Mouse (Mus musculus): ENCODE data around the gene Fbxl5.

The Fbxl5 gene

GRCm38 (mm10) chr5:43827366-43827765, 5.9 kb upstream of the Fbxl5 start:
- DNase-seq (ENCODE audit: low spot score), result no peak

GRCm38 (mm10) chr5:43826883-43827282, 5.4 kb upstream of the Fbxl5 start:
- no peak for DNase-seq (ENCODE audit: low spot score)

DNA sequence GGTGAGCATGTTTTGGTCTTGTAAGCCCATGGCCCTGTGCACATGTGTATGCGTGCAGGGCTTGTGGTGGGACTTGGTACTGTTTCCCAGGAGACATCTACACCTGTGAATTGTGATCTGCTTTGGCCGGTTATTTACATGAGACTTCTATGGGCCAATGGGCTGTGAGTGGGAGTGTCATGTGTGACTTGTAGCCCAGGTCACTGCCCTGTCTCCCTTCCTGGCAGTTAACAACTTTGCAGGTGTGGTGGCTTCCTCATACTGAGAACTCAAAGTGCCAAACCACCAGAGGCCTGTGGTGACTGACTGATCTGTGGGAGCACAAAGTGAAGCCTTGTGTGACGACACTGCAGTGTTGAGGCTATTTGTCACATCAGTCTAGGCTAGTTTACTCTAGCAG, 3.1 kb upstream of the Fbxl5 start:
- no peak for DNase-seq (ENCODE audit: low spot score)

DNA sequence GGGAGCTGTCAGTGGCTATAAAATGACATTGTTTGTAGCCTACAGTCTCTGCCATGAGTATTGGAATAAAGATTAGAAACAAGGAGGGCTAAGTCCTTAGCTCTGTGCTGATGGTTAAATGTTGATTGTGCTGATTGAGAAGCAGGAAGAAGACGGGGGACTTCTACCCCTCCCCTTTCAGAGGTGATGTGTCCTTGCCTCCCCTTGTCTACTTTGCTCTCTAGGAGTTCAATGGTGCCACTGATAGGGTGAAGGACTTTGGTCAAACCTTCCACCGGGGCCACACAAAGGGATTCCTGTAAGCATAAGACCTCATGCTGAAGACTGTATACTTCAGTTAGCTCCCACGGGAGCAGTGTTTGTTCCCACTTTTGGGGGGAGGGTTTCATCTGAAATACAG, 1.4 kb upstream of the Fbxl5 start:
- no peak for DNase-seq (ENCODE audit: low spot score)

DNA sequence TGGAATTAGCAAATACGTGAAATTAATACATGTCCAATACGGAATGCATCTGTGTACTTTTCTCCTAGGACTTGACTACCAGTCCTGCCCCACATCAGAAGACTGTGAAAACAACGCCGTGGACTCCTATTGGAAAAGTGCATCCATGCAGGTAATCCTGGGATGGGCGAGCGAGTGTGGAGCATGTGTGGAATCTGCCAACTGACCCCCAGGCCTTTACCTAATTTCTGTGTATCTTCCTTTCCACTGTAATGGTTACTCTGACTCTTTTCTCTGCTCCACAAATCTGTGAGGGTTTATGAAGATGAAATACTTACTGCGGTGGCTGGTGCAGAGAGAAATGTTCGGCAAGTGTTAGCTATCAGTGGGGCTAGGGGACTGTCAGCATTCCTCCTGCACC, 761 bp upstream of the Fbxl5 start:
- DNase-seq (ENCODE audit: low spot score), result no peak

DNA sequence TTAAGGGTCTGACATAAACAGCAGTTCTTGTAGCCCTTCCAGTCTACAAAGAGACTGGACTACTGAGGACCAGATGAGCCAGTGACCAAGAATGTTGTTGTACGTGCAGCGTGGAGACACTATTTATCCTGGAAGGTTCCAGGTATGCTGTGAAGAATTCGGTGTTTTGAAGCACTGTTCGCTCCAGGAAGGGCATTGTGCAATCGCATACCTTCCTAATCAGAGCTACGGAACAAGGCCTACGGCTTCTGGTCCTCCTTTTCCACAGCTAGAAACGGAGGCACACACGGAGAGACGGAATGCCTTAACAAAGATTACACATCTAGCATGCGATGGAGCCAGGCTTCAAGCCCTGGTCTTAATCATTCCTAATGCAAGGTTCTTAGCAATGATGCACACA, 653 bp downstream of the Fbxl5 start:
- no peak for DNase-seq (ENCODE audit: low spot score)

- no peak for DNase-seq (ENCODE audit: low spot score)
Observed at GRCm38 (mm10) chr5:43818695-43819094, 2.7 kb downstream of the Fbxl5 start, which contains the start of gene Bst1. TSS of gene Bst1 (plus strand) at chr5:43818885.

DNA sequence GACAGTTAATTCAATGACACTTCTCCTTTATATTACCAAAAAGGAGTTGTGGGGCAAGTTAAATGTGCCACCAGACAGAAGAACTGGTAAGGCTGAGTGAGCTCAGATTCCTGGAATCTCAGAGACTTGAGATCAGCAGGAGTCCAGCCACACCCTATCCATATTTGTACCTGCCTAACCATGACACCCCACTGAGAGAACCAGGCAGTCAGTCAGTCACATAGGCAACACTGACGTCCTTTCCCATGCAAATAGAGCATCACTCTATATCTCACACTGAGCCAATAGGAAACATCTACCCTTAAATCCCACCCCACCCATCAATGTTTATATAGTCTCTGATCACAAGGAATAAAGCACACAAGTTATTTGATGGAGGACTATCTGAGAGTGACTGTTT, 5.7 kb downstream of the Fbxl5 start:
- no peak for DNase-seq (ENCODE audit: low spot score)

- no peak for DNase-seq (ENCODE audit: low spot score)
Observed at GRCm38 (mm10) chr5:43814536-43814935, 6.9 kb downstream of the Fbxl5 start.

- DNase-seq (ENCODE audit: low spot score), result no peak
Observed at GRCm38 (mm10) chr5:43810427-43811062, 10.9 kb downstream of the Fbxl5 start.

DNA sequence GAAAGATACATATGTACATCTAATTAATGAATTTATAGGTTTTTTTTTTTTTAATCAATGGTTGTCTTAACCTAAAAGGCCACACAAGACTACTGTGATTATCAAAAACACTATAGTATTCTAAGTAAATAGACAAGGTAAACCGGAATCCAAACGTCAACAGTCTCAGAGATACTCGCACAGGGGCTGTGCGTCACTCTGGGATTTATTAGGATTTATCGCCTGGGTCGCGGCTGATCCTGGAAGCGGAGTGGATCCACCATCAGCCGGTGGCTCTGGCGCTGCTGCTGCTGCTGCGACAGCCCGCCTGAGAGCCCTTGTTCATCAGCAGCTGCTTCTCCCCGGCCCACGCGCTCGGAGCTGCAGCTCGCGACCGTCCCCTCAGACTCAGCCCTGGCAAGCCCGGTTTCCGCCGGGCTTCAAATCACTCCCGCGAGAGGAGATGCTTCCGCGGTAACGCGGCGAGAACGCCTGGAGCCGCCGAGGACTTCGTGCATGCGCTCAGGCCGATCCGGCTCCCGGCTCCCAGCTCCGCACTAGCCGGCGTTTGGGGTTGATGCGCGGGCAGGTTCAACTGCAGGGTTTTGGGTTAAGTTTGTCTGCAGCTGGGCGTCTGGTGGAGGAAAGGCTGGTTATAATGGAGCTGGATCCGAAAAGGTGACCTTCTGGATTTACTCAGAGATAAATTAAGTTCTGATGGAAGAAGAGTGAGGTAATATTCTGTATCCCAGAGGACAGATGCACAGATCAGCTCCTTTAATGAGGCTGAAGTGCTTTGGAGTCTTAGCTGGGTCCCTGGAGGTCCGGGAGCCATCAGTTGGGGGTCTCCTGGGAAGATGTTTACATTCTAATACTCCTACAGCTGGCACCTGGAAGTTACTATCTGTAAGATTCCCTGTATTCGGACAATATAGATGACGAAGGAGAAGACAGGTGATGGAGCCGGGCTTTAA, 13.4 kb downstream of the Fbxl5 start:
- no peak for DNase-seq (ENCODE audit: low spot score)

DNA sequence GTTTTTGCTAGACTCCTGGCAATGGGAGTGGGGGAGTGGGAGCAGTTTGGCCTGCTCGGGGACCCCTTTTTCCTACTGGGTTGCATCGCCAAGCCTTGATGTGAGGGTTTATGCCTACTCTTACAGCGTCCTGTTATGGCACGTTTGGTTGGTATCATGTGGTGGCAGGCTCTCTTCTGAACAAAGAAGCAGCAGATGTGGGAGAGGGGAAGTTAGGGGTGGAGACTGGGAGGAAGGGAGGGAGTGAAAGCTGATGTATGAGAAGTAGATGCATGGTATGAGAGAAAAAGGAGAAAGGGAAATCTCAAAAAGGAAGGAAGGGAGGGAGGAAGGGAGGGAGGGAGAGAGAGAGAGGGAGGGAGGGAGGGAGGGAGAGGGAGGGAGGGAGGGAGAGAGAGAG, 14.5 kb downstream of the Fbxl5 start:
- no peak for DNase-seq (ENCODE audit: low spot score)

DNA sequence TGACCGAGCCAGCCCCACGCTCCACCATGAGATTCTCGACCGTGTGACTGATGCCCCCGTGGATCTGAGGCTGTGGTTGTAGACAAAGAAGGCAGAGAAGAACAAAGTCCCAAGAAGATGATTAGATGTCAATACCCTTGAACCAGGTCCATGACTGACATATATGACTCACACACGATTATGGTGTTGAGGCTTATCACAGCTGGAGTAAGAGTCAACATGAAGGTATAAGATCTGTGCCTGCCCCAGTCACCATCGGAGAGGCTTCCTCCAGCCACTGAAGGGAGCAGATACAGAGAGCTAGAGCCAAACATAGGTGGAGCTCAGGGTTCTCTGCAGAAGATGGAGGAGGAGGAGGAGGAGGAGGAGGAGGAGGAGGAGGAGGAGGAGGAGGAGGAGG, 15.1 kb downstream of the Fbxl5 start:
- DNase-seq (ENCODE audit: low spot score), result no peak

DNA sequence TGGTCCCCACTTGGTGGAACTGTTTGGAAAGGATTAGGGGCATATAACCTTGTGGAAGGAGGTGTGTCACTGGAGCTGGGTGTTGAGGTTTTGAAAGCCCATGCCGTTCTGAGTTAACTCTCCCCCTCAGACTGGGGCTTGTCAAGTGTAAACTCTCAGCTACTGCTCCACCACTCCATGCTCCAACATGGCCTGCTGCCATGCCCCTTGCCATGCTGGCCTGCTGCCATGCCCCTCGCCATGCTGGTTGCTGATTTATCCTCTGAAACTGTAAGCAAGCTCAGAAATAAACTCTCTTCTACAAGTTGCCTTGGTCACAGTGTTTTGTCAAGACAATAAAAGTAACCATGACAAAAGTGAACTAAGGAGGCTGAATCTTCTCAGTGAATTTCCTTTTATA, 16.0 kb downstream of the Fbxl5 start:
- no peak for DNase-seq (ENCODE audit: low spot score)

DNA sequence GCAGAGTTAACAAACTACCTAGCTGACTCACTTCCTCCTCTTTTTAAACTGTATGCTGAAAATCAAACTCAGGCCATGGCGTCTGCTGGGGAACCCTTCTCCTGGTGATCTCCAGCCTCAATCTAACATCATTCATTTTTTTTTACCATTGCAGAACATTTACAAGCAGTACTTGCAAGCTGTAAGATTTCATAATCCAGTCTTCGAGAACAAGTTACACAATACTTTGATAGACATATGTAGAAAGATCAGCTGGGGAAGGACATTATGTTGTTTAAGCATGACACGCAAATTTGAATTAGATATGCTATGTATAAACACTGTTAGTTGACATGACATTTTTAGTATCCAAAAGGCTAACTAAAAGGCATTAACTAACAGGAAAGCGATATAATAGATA, 19.6 kb downstream of the Fbxl5 start:
- no peak for DNase-seq (ENCODE audit: low spot score)

DNA sequence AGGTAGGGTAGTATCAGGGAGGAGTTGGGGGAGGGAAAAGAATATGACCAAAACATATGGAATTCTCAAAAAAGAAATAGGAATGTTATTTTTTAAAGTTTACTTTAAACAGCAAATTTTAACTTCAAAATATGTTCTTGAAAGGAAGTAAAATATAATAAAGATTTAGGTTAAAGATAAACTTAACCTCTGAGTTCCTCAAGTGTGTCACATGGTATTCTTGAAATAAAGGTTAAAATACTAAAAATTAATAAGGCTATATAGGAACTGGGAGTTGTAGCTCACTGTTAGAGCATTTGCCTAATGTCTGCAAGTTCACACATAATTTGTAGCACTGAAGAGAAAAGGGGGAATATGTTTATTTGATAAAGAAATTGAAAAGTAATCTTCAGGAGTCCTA, 20.2 kb downstream of the Fbxl5 start:
- DNase-seq (ENCODE audit: low spot score), result no peak

DNA sequence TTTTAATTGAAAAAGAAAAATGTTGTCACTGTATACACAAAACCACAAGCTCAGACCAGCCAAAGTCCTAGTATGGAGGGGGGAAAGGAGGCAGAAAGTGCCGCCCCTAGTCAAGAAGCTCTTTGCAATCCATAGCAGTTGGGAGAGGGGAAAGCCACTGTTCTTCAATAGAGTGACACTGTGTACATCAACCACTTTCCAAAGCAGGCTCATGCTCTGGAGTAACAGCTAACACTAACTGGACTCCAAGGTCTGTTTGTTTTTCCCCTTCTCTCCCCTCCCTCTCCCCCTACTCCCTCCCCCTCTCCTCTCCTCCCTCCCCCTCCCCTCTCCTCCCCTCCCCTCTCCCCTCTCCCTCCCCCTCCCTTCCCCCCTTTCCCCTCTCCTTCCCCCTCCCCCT, 20.7 kb downstream of the Fbxl5 start:
- no peak for DNase-seq (ENCODE audit: low spot score)

DNA sequence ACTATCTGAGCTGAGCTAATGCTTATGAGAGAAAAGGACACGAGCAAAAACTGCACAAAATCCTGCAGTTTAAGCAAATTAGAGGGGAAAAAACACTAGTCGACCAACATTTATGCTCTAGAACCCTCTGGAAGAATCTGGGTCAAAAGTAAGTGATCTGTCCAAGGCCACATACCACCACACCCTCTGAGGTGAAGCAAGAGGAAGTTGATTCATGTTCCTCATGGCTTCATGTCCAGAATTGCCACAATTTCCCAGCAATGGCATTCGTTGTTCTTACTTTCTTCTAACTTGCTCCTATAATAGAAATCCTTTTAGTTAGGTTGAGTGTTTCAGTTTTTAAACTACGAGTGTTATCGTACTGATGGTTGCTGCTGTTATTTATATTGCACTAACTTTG, 21.9 kb downstream of the Fbxl5 start:
- DNase-seq (ENCODE audit: low spot score), result no peak

GRCm38 (mm10) chr5:43792354-43792753, 29.1 kb downstream of the Fbxl5 start:
- DNase-seq (ENCODE audit: low spot score), result no peak

DNA sequence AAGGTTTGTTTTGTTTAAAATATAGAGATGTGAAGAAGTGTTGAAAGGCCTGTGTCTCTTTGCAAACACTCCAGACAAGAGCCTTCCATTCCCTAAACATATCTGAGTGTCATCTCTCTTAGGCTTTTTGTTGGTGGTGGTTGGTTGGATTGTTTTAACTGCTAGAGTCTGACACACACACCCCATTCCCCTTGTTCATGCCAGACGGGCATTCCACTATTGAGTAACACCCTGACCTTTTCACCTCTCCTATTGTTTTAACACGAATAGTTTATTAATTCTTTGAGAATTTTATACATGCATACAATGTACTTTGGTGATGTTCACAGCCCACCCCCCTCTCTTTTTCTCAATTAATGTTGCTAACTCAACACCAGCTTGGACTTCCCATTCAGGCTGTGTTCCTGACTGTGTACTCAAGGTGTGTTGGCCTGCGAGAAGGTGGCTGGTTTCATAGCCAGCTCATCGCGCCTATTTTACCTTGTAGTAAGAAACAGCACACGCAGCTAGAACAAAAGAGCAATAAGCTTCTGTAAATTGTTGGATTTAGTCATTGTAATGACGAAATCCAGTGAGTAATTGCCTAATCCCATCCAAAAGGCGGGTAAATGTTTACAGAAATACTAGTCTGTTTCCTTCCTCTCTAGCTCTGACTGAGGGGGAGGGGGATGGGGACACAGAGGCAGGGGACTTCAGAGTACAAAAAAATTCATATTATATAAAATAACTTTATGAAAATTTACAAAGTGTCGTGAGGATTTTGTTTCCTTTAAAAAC, 33.3 kb downstream of the Fbxl5 start:
- no peak for DNase-seq (ENCODE audit: low spot score)

GRCm38 (mm10) chr5:43786607-43787006, 34.8 kb downstream of the Fbxl5 start:
- no peak for DNase-seq (ENCODE audit: low spot score)

DNA sequence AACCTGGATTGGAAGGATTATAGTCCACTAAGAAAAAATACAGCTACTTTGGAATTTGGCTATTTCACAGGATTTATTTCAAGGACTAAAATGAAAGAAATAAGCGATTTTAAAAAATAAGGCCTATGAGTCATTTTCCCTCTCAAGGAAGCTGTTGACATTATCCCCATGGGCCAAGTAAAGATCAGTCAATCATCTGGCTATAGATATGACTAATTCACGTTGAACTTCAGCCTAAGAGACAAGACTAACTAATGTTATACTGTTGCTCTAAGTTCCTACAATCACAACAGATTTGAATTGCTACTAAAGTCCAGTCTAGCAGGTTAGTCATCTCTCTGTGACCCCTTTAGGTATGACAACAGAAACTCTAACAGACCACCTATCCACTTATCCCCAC, 37.4 kb downstream of the Fbxl5 start:
- no peak for DNase-seq (ENCODE audit: low spot score)
